Mouse (Mus musculus) forelimb bud, embryonic 11.5 days (tissue): ENCODE data around the gene Nprl3.

Source experiments
- DNase-seq: peaks from one replicate; pipeline ENCODE4 v3.0.0-alpha.2; 2012; ENCODE audit warnings: low read depth, low spot score

Gene Nprl3

DNA sequence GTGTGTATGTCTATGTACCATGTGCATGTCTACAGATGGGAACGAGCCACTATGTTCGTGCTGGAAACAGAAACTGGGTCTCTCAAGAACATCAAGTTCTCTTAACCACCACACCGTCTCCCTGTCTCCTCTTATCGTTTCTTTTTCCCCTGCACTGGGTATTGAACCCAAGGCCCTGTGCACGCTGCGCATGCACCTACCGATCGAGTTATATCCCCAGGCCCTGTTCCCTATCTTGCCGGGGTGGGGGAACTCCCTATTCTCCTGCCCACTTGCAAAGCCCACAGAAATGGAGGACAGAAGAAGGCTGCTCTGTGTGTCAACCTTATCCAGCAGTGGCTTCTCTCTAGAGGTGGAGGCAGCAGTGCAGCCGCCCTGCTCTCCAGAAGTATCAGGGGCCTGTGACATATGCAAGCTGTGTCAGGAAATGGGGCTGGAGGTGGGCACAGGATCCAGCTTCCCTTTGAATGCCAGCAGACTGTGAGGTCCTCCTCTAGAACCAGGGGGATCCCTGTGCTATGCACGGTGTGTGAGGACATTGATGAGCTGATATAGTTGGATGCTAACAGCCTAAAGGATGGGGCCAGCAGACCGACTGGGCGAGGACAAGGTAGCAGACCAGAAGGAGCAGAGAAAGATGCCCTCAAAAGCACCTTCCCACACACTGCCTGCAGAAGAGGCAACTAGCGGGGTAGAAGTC, 69.1 kb downstream of the Nprl3 start:
- no peak for DNase-seq

DNA sequence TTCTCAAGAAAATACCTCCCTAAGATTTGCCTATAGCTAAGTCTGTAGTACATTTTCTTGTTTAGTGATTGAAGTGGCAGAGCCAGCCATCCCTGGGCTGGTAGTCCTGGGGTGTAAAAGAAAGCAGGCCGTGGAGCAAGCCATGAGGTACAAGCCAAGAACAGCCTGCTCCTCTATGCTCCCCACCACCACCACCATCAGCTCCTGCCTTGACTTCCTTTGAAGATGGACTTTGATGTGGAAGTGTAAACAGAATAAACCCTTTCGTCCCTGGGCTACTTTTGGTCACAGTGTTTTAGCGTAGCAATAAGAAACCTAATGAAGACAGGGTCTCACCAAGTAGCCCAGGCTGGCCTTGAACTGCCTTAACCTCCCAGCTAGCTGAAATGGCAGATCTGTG, 69.7 kb downstream of the Nprl3 start:
- DNase-seq: no peak

DNA sequence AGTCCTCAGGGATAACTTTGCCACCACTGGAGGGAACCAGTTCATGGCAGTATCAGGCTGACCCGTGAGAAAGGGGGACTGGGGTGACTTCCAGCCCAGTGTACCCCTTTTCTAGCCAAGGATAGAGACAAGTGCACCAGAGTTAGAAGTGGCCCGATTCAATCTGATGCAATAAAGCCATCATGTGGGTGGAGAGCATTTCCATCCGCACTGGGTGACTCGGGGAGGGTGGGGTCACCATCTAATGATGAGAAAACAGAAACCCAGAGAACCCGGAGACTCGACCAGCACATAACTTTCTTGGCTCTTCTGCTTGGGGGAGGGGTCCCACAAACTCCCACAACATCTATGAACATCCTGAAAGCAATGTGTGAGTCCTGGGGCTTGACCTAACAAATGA, 70.8 kb downstream of the Nprl3 start:
- DNase-seq: no peak

DNA sequence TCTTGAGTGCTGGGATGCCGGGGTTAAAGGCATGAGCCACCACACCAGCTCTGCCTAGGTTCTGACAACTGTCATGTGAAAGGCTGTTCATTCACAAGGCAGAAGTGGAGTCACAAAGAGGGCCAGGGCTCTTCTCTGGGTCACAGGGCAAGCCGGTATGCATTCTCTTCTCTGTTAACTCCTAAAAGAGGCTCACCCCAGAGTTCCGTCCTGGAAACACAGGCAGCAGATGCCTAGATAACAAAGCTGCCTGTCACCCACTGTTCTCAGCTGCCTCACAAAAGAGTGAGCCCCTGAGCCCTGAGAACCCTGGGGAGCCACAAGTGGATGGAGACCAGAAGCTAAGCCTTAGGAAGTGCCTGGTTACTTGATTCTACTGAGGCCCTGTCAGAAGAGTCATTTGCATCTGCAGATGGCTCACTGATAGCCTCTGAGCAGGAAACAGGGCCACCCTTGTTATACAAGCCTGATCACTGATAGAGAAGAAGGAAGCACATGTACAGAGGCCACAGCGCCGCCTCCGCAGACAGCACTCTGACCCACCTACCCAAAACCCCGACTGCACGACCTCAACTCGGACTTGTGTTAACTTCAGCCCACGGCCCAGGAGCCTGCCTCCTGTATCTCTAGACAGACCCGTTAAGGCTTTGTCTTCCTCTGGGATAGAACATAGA, 71.5 kb downstream of the Nprl3 start:
- no peak for DNase-seq

DNA sequence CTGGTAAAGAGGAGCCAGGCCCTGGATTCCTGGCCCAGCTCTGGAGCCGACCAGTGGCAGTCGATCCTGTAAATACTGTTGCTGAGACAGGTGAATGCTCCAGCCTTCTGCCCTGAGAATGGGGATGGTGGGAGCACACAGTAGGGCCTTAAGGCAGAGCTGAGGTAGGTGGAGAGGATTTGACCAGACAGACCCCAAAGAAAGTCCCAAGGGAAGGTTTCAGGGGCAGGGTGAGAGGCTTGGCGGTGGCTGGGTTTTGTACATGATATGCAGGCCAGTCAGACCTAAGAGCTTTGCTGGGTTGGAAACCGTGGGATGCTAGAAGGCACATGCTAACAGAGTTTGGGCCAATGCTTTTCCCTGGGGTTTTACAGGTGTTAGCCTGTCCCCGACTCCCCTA, 72.9 kb downstream of the Nprl3 start:
- no peak for DNase-seq

DNA sequence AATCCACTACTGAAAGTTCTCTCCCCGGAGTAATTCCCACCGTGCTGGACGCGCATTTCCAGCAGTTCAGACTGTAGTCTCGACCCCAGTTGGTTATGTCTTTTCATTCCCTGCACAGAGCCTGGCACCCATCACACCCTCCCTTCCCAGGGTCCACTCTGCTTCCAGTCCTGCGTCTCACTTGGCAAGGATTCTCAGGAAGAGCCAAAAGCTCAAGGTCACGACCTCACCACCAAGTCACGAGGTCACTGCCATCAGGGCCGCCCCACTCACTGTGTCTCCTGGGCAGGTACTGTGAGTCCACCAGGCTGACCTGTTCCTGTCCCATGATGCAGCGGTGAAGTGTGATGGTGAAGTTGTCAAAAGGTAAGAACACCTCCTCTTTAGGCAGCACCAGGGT, 73.4 kb downstream of the Nprl3 start:
- DNase-seq: no peak

DNA sequence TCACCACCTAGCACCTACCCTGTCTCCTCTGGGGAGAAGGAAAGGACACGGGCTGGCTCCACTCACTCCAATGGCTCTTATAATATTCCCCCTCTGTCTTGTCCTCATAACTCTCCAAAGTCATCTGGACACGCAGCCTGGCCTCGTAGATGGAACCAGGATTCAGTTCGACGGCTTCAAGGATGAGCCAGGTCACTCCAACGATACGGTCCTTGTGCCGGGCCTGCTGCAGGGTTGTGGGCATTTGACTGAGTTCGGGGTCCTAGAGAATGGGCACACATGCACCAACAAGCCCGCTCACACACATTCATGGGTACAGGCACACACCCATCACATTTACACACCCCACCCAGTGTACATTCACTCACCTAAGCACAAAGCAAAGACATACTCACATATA, 74.4 kb downstream of the Nprl3 start:
- DNase-seq: no peak

DNA sequence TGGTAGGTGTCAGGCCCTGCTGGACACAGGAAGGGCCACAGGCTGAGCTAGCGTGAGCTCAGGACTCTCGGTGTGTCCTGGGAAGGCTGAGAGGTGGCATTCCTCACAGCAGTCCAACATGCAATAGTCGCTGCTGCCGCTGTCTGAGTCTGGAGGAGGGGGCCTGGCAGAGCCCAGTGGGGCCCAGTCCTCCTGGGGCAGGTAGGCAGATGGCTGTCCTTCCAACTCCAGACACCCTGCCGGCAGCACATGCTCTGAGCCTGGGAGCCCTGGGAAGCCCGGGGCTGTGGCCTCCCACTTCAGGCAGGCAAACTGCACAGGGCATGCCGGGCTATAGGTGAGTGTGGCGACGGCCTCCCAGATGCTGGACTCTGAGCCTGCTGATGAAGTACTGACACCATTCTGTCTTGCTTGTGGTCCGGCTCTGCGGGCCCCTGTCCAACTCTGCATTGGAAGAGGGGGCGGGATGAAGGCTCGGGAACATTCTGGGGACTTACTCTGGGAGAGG, 76.8 kb downstream of the Nprl3 start:
- DNase-seq: no peak

DNA sequence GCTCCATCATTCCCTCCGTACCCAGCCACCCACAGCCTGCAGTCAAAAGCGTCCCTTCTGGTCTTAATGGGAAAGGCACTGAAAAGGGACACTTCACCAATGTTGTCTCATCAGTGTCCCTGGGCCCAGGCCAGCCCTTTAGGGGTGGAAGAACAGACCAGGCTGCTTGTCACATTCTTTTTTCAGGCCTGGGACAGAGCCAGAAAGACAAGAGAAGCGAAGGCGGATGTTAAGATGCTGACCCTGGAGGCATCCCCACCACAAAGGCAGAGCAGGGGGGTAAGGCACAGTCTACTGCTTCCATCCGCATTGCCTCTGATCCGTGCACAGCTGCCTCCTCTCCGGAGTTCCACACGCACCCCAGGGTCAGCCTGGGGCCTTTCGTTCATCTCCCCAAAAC, 77.4 kb downstream of the Nprl3 start:
- DNase-seq: no peak

DNA sequence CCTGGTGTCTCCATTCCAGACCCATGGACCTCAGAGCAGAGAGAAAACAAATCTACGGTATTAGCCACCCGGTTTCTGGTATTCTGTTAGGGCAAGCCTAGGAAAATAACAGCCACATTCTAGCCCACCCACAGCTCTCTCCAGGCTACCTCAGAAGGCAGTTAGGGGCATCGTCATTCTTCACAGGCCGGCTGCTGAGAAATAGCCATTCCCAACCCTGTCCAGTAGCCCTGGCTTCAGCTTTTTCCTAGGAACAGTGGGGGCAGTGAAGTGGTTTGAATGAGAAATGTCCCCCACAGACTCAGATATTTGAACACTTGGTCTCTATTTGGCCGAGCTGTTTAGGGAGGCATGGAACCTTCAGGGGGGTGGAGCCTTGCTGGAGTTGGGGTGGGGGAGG, 78.1 kb downstream of the Nprl3 start:
- no peak for DNase-seq

DNA sequence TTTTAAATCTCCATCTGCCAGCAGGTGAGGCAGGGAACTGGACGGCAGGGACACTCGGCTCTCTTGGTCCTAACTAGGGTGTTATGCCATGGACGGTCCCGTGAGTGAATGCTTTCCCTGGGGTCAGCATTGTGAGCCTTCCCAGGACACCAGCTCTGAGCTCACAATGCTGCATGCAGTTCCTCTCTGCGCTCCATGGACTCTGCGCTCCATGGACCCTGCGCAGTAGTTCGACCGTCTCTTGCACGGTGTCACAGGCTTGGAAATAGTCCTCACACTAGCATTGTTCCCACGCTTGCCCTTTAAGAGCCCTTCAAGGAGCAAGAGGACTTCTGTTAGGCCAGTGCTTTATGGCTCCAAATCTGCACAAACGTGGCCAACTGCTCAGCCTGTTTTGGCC, 78.6 kb downstream of the Nprl3 start:
- DNase-seq: no peak

DNA sequence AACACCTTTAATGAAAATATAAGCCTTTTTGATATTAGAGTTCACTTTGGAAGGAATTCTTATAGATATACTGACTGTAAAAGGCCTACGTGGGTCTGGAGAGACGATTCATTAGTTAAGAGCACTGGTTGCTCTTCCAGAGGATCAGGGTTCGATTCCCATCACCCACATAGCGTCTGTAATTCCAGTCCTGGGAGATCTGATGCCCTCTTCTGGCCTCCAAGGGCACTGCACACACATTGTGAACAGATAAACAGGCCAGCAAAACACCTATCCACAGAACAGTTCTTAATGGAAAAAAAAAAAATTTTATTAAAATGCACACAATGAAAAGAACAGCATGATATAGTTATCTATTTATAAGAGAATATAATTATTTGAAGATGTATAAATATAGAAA, 80.3 kb downstream of the Nprl3 start:
- no peak for DNase-seq

DNA sequence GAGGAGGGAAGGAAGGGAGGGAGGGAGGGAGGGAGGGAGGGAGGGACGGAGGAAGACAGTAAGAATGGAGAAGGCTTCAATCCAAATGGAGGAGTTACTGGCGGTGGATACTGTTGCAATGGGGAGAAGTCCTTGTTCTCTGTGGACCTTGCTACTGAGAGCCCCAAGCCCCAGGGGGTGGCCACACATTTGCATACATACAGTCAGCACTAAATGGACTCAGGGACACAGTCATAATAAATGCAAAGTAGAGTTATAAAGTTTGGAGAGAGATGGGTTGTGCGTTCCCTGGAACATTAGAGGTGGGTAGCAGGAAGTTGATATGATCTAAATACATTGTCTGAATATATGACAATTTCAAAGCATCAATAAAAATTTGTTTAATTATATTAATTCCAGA, 81.5 kb downstream of the Nprl3 start:
- no peak for DNase-seq

DNA sequence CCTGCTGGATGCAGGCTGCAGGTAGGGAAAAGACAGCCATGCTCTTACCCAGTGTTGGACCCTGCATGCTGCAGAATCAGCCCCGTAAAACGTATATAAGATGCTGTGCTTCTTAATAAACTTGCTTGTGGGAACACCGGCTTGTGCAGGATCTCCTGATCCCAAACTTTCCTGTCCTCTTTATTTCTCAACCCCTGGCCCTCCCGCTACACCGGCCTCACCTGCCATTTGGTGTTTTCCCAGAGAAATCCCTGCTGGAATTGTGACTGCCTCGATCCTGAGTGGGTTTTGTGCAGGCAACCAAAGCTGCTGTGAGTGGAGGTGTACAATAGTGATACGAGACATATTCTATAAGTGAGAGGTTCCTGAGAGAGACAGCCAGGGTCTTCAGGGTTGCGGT, 83.0 kb downstream of the Nprl3 start:
- DNase-seq: no peak

DNA sequence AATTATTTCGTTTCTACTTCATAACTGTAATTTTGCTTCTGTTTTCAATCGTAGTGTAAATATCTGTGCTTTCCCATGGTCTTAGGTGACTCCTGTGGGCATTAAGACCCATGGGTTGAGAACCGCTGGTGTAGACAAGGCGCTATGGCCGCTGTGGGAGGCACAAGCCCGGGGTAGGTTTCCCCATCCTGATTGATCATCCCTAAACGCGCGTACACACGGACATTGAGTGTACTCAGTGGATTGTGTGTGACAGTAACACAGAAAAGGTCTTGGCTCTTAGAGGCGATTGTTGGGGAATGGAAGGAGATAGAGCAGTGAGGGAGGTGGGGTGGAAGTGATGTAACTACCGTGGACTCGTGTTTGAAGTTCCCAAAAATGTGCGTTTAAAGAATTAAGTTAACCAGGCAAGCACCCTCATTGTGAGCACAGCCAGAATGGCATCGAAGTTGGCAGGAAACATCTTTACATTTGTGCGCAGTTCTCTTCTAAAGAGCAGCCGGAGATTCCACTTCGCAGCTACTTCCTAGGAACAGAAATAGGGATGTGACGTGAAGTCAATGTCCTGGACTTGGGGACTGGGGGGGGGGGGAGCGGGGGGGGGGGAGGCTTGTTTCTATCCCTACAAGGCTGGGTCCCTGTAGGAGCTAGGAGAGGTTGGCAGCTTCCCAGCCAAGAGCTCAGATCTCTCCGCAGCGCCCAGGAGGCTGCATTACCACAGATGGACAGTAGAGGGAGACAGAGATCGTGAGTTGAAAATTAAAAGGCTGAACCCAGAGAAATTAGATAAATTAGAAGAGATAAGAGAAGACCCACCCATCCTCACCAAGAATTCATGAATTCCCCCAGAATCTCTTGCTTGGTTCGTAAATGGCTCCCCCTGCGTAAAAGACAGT, 85.3 kb downstream of the Nprl3 start:
- peak; percentile 65 for DNase-seq

DNA sequence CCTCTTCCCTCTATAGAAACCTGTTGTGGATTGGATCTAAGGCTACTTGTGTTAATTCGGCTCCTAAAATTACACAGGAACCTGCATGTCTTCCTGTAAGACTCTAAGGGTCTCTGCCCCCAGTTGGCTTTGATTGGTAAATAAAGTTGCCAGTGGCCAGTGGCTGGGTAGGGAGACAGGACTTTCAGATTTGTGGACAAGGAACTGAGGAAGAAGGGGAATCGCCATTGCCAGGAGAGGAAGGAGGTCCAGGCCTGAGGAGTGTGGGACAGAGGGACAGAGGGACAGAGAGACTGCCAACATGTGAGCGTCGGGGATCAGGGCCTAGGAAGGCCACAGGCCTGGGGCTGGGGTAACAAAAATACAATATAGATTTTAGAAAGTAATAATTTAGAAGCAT, 86.3 kb downstream of the Nprl3 start:
- no peak for DNase-seq

DNA sequence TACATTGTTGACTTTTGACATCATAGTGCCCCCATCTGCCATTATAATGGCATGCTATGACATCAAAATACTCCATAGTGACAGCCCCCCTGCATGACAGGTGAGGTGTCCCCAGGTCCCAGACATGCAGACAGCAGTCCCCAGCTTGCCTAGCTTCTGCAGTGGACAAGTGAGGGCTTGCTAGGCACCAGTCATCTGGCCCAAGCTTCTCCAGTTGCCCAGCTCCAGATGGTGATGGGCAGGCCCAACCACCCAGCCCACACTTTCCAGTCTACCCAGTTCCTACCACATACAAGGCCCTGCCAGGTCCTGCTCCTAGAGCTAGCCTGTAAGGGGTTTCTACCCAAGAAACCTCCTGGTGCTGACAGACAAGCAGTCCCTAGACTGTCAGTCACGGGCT, 89.0 kb downstream of the Nprl3 start:
- DNase-seq: no peak
